Mouse (Mus musculus) left cerebral cortex, postnatal 25 days (tissue): ENCODE data around the gene Uhrf1. TPM values are rescaled to one million over a fixed set of nuclear protein-coding genes. Genes with fewer than 3 reads are reported as not detected.

Experiments
- DNase-seq, 2 experiments: peaks; one replicate each; pipeline ENCODE4 v3.0.0; 2022; ENCODE audit warnings: low spot score in 2 of 2, mixed read lengths in 1 of 2
- intact Hi-C: fragments of 180-260 bp; cut with DNase I; formaldehyde crosslinking; loops from one replicate; pipeline ENCODE4 v1.15.1; 2025
- total RNA-seq, 2 experiments: library from RNA; stranded (reverse); gene quantifications; 2 replicates each; pipeline ENCODE4 v1.2.3; 2021

The Uhrf1 gene
- total RNA-seq, 2 experiments from 2014 or later: 0.69 to 1.1 TPM

- no peak for DNase-seq
- intact Hi-C loops: no loop called here
Observed at GRCm38 (mm10) chr17:56272644-56273043, 30.5 kb upstream of the Uhrf1 start.

- intact Hi-C loops: no loop called here
- no peak for DNase-seq
Observed at GRCm38 (mm10) chr17:56273482-56273881, 29.6 kb upstream of the Uhrf1 start.

- intact Hi-C loops: no loop called here
- DNase-seq: no peak
Observed at GRCm38 (mm10) chr17:56273986-56274385, 29.1 kb upstream of the Uhrf1 start.

- no peak for DNase-seq
- intact Hi-C loops: no loop called here
Observed at GRCm38 (mm10) chr17:56275842-56276480, 27.2 kb upstream of the Uhrf1 start.

- peak; percentile 70 to 91 for DNase-seq
- intact Hi-C loops: no loop called here
Observed at GRCm38 (mm10) chr17:56276643-56277566, 26.2 kb upstream of the Uhrf1 start, which contains the start of gene Ticam1. TSS of gene Ticam1 (minus strand) at chr17:56276786.

- DNase-seq: no peak
- intact Hi-C loops: no loop called here
Observed at GRCm38 (mm10) chr17:56277567-56277893, 25.6 kb upstream of the Uhrf1 start.

- intact Hi-C loops: no loop called here
- no peak for DNase-seq
Observed at GRCm38 (mm10) chr17:56278340-56278739, 24.8 kb upstream of the Uhrf1 start.

GRCm38 (mm10) chr17:56279481-56280155, 23.5 kb upstream of the Uhrf1 start:
- no peak for DNase-seq
- intact Hi-C loops: no loop called here

- intact Hi-C loops: no loop called here
- no peak for DNase-seq
Observed at GRCm38 (mm10) chr17:56281193-56281592, 21.9 kb upstream of the Uhrf1 start.

- intact Hi-C loops: no loop called here
- DNase-seq: peak in 1 of 2 experiments; percentile 58
Observed at GRCm38 (mm10) chr17:56282802-56283201, 20.3 kb upstream of the Uhrf1 start.

- DNase-seq: peak in 1 of 2 experiments; percentile 89
Observed at GRCm38 (mm10) chr17:56283316-56283715, 19.8 kb upstream of the Uhrf1 start.

GRCm38 (mm10) chr17:56285995-56286394, 17.1 kb upstream of the Uhrf1 start:
- DNase-seq: no peak
- intact Hi-C loops: no loop called here

More at GRCm38 (mm10) chr17:56283316-56283715, 19.8 kb upstream of the Uhrf1 start:
- intact Hi-C loops: no loop called here

GRCm38 (mm10) chr17:56287830-56288229, 15.3 kb upstream of the Uhrf1 start:
- intact Hi-C loops: no loop called here
- no peak for DNase-seq

GRCm38 (mm10) chr17:56288866-56289265, 14.3 kb upstream of the Uhrf1 start:
- intact Hi-C loops: no loop called here
- no peak for DNase-seq

- intact Hi-C loops: no loop called here
- no peak for DNase-seq
Observed at GRCm38 (mm10) chr17:56289371-56290331, 13.5 kb upstream of the Uhrf1 start.

- DNase-seq: peak; percentile 55 to 57
- intact Hi-C loops: no loop called here
Observed at GRCm38 (mm10) chr17:56290388-56291170, 12.5 kb upstream of the Uhrf1 start.

GRCm38 (mm10) chr17:56291171-56291511, 12.0 kb upstream of the Uhrf1 start:
- intact Hi-C loops: no loop called here
- DNase-seq: peak; percentile 61 to 66

- DNase-seq: no peak
- intact Hi-C loops: no loop called here
Observed at GRCm38 (mm10) chr17:56291826-56292475, 11.2 kb upstream of the Uhrf1 start.
